Mouse (Mus musculus): ENCODE measurements around the gene Lrp6. TPM values are rescaled to one million over a fixed set of nuclear protein-coding genes. Genes with fewer than 3 reads are reported as not detected.
A peak's percentile ranks its signal among the peaks of the same experiment; 100 is the strongest.

The Lrp6 gene
- polyA plus RNA-seq, 1 experiment from 2014 or later, result 33.3 TPM

- no peak for ATAC-seq (ENCODE audit: low FRiP score)
- Histone ChIP-seq H3K4me2 (no peak overlapping the region), H3K9ac (no peak overlapping the region), H3K36me3 (replicated peaks) (no peaks in the 10 kb centered on the region), H3K9me3 (no peaks in the 10 kb centered on the region), H3K4me1 (peaks cover 2% of the 10 kb centered on the region; the same call in 1 of the 2 replicates), H3K27me3 (no peaks in the 10 kb centered on the region), H3K4me3 (replicated peaks) (no peak overlapping the region), H3K27ac (no peak overlapping the region)
- WGBS, result 85% methylated on average over 8 of the region's 8 CpGs
These were observed 146.4 kb downstream of the Lrp6 start for GRCm38 (mm10) chr6:134420375-134420774.

GRCm38 (mm10) chr6:134417886-134418285, 148.9 kb downstream of the Lrp6 start:
- no peak overlapping the region for H3K27ac ChIP-seq
- H3K9me3 ChIP-seq, result no peaks in the 10 kb centered on the region
- no peaks in the 10 kb centered on the region for H3K4me1 ChIP-seq
- H3K27me3 ChIP-seq, result no peaks in the 10 kb centered on the region
- no peaks in the 10 kb centered on the region for H3K36me3 ChIP-seq (replicated peaks)
- no peak for ATAC-seq (ENCODE audit: low FRiP score)
- WGBS, result 77% methylated on average over 3 of the region's 3 CpGs
- H3K4me2 ChIP-seq, result no peak overlapping the region
- H3K9ac ChIP-seq, result no peak overlapping the region
- H3K4me3 ChIP-seq (replicated peaks), result no peak overlapping the region

- H3K27me3 ChIP-seq, result no peaks in the 10 kb centered on the region
- H3K4me3 ChIP-seq (replicated peaks), result no peak overlapping the region
- no peak overlapping the region for H3K4me2 ChIP-seq
- WGBS, result 44% methylated on average over 3 of the region's 3 CpGs
- no peaks in the 10 kb centered on the region for H3K4me1 ChIP-seq
- H3K9ac ChIP-seq, result no peak overlapping the region
- no peak for ATAC-seq (ENCODE audit: low FRiP score)
- no peak overlapping the region for H3K27ac ChIP-seq
- H3K9me3 ChIP-seq, result no peaks in the 10 kb centered on the region
- H3K36me3 ChIP-seq (replicated peaks), result no peaks in the 10 kb centered on the region
These were observed 150.1 kb downstream of the Lrp6 start for GRCm38 (mm10) chr6:134416556-134417105.

- Histone ChIP-seq H3K9me3 (no peaks in the 10 kb centered on the region), H3K4me1 (no peaks in the 10 kb centered on the region), H3K27me3 (no peaks in the 10 kb centered on the region), H3K4me3 (replicated peaks) (no peak overlapping the region), H3K9ac (no peak overlapping the region), H3K4me2 (no peak overlapping the region), H3K36me3 (replicated peaks) (no peaks in the 10 kb centered on the region), H3K27ac (no peak overlapping the region)
- 77% methylated on average over 4 of the region's 4 CpGs for WGBS
- no peak for ATAC-seq (ENCODE audit: low FRiP score)
These were observed 152.3 kb downstream of the Lrp6 start for GRCm38 (mm10) chr6:134414532-134414883.

- no peaks in the 10 kb centered on the region for H3K36me3 ChIP-seq (replicated peaks)
- H3K9me3 ChIP-seq, result no peaks in the 10 kb centered on the region
- ATAC-seq (ENCODE audit: low FRiP score), result no peak
- H3K4me3 ChIP-seq (replicated peaks), result no peak overlapping the region
- H3K27me3 ChIP-seq, result no peaks in the 10 kb centered on the region
- H3K4me2 ChIP-seq, result no peak overlapping the region
- no peak overlapping the region for H3K9ac ChIP-seq
- no peaks in the 10 kb centered on the region for H3K4me1 ChIP-seq
- no peak overlapping the region for H3K27ac ChIP-seq
- 61% methylated on average over 18 of the region's 18 CpGs for WGBS
These were observed 152.8 kb downstream of the Lrp6 start for GRCm38 (mm10) chr6:134413706-134414531.

- no peak overlapping the region for H3K9ac ChIP-seq
- no peak overlapping the region for H3K4me2 ChIP-seq
- H3K36me3 ChIP-seq (replicated peaks), result no peaks in the 10 kb centered on the region
- 70% methylated on average over 5 of the region's 5 CpGs for WGBS
- H3K27me3 ChIP-seq, result no peaks in the 10 kb centered on the region
- H3K9me3 ChIP-seq, result no peaks in the 10 kb centered on the region
- H3K27ac ChIP-seq, result no peak overlapping the region
- H3K4me3 ChIP-seq (replicated peaks), result no peak overlapping the region
- ATAC-seq (ENCODE audit: low FRiP score), result no peak
- H3K4me1 ChIP-seq, result no peaks in the 10 kb centered on the region
These were observed 159.5 kb downstream of the Lrp6 start for GRCm38 (mm10) chr6:134407226-134407625.

- Histone ChIP-seq H3K36me3 (replicated peaks) (no peaks in the 10 kb centered on the region), H3K4me2 (no peak overlapping the region), H3K4me1 (no peaks in the 10 kb centered on the region), H3K9me3 (no peaks in the 10 kb centered on the region), H3K27ac (no peak overlapping the region), H3K27me3 (no peaks in the 10 kb centered on the region), H3K9ac (no peak overlapping the region), H3K4me3 (replicated peaks) (no peak overlapping the region)
- 88% methylated on average over 9 of the region's 9 CpGs for WGBS
- ATAC-seq (ENCODE audit: low FRiP score), result no peak
These were observed 163.1 kb downstream of the Lrp6 start for GRCm38 (mm10) chr6:134403684-134404070.

GRCm38 (mm10) chr6:134402914-134403683, 163.7 kb downstream of the Lrp6 start:
- 0 out of 2 replicates have a peak, but pooled peaks have one; percentile 33 for ATAC-seq (ENCODE audit: low FRiP score)
- no peaks in the 10 kb centered on the region for H3K36me3 ChIP-seq (replicated peaks)
- no peaks in the 10 kb centered on the region for H3K27me3 ChIP-seq
- H3K4me3 ChIP-seq (replicated peaks), result no peak overlapping the region
- H3K27ac ChIP-seq, result no peak overlapping the region
- H3K4me1 ChIP-seq, result no peaks in the 10 kb centered on the region
- no peak overlapping the region for H3K4me2 ChIP-seq
- H3K9me3 ChIP-seq, result no peaks in the 10 kb centered on the region
- H3K9ac ChIP-seq, result no peak overlapping the region
- WGBS, result 42% methylated on average over 16 of the region's 16 CpGs

Other genes with a start within 250 kb of the Lrp6 start
- 0.21 and 0.34 TPM in 2 replicates for gene Bcl2l14, start 170.6 kb downstream of the Lrp6 start, polyA plus RNA-seq (2016; fragmentation: Nextera tagmentation; extraction: Ambion mirVana)
- gene Mansc1, start 65.5 kb upstream of the Lrp6 start, polyA plus RNA-seq (2016; fragmentation: Nextera tagmentation; extraction: Ambion mirVana), result 1.1 TPM in 2 replicates
- gene Borcs5, start 72.5 kb upstream of the Lrp6 start, polyA plus RNA-seq (2016; fragmentation: Nextera tagmentation; extraction: Ambion mirVana), result 34.4 and 35.8 TPM in 2 replicates
- gene Dusp16, start 225.7 kb upstream of the Lrp6 start, polyA plus RNA-seq (2016; fragmentation: Nextera tagmentation; extraction: Ambion mirVana), result 20.4 and 22.0 TPM in 2 replicates

Measured in forebrain, embryonic 12.5 days (tissue).